Mouse (Mus musculus) hindbrain, embryonic 14.5 days (tissue): ENCODE data around the gene Cckar. TPM values are rescaled to one million over a fixed set of nuclear protein-coding genes. Genes with fewer than 3 reads are reported as not detected.

Source experiments
- ATAC-seq: fragments of 200-750 bp; cut with Nextera tagmentation; 2 replicates; pipeline ENCODE4 v1.8.0; 2017; ENCODE audit warnings: moderate number of reproducible peaks, mild to moderate bottlenecking, moderate TSS enrichment, moderate library complexity; ENCODE audit not compliant: low FRiP score
- DNase-seq: peaks from one replicate; pipeline ENCODE4 v3.0.0-alpha.2; 2015; ENCODE audit warnings: low spot score
- H3K27ac ChIP-seq: fragments of 300-500 bp; sonication (generic); 2 replicates; pipeline ENCODE4 v1.5.1; 2014; ENCODE audit warnings: mild to moderate bottlenecking, moderate library complexity
- H3K27me3 ChIP-seq: fragments of 300-500 bp; sonication (generic); 2 replicates; pipeline ENCODE4 v1.6.1; 2014; ENCODE audit warnings: mild to moderate bottlenecking, low read length, mixed read lengths; ENCODE audit not compliant: control insufficient read depth, insufficient read depth
- H3K36me3 ChIP-seq: fragments of 300-500 bp; sonication (generic); replicated peaks from 2 replicates; pipeline ENCODE4 v1.6.1; 2014; ENCODE audit not compliant: control insufficient read depth, insufficient read depth
- H3K4me1 ChIP-seq: fragments of 300-500 bp; sonication (generic); replicated peaks from 2 replicates; pipeline ENCODE4 v1.6.1; 2014; ENCODE audit warnings: antibody characterized with exemption, low read length, mixed read lengths; ENCODE audit not compliant: control insufficient read depth, insufficient read depth
- H3K4me2 ChIP-seq: fragments of 300-500 bp; sonication (generic); replicated peaks from 2 replicates; pipeline ENCODE4 v1.6.1; 2014; ENCODE audit warnings: mild to moderate bottlenecking, moderate library complexity
- H3K4me3 ChIP-seq: fragments of 300-500 bp; sonication (generic); replicated peaks from 2 replicates; pipeline ENCODE4 v1.5.1; 2014; ENCODE audit warnings: mild to moderate bottlenecking, low read length
- H3K9ac ChIP-seq: fragments of 300-500 bp; sonication (generic); 2 replicates; pipeline ENCODE4 v1.6.1; 2014
- H3K9me3 ChIP-seq: fragments of 300-500 bp; sonication (generic); 2 replicates; pipeline ENCODE4 v1.6.1; 2016; ENCODE audit warnings: low read length; ENCODE audit not compliant: control insufficient read depth
- WGBS: fragments of 180-500 bp; shearing (Covaris S2); extraction: QIAGEN DNeasy Blood & Tissue Kit; methylation state at CpG from one replicate; pipeline ENCODE4 v1.1.7; 2014; 5-methylcytosine and 5-hydroxymethylcytosine counted together
- polyA plus RNA-seq: library from polyadenylated mRNA; unstranded; fragments of >200 nt; fragmentation: Nextera tagmentation; extraction: Ambion mirVana; gene quantifications from 2 replicates; pipeline ENCODE4 v1.2.1, GENCODE M21; 2014

Cckar gene
- 0.60 and 0.66 TPM in 2 replicates for polyA plus RNA-seq

DNA sequence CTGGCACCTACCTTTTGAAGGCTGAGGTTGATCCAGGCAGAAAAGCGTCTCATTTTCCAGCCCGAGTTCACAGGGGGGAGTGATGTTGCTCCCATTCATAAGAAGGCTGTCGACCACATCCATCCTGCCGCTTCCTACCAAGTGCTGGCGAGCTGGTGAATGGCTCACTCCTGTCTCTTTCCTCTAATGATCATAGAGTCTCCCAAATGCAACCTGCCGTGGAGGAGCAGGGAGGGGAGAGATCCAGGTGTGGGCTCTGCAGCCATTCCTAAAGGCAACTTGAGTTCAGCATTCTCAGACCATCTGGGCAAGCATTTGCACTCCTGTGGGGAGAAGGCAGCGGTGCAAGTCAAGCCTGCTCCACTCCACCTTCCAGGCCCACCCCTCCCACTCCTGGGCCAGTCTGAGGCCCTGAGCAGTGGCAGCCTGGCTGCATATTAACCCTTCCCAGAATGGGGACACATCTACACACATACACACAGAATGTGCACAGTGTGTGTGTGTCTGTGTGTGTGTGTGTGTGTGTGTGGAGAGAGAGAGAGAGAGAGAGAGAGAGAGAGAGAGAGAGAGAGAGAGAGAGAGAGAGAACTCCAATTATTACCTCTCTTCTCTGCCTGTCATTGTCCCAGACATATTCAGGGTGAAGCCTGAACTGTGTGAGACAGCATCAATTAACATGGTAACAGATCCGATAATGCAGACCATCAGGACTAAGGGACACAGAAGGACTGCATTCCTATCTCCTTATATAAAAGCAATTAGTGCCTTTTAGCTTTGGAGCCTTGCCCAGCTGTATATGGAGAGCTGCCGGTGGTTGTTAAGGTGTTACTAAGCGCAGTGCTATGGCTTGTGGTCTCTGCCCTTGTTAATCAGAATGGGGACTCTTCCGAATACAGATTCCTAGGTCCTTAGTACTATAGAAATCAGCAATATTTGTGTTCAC, at the start of gene Cckar:
TSS of gene Cckar (minus strand) at position 471 of the 943 bp plus-strand sequence.
- ATAC-seq (peak; percentile 82), DNase-seq (peak; percentile 40)
- Histone ChIP-seq H3K4me2 (0 out of 2 replicates have a peak within 1 kb of the TSS, but pooled peaks have one; percentile 15), H3K4me3 (no peak within 1 kb of the TSS), H3K27me3 (no peaks in the 10 kb centered on the region), H3K27ac (no peak within 1 kb of the TSS), H3K36me3 (no peaks in the 10 kb centered on the region), H3K9ac (no peak within 1 kb of the TSS), H3K9me3 (no peaks in the 10 kb centered on the region), H3K4me1 (peaks cover 10% of the 10 kb centered on the region)
- 14% methylated on average over 11 of the region's 11 CpGs for WGBS

- 89% methylated on average over 2 of the region's 2 CpGs for WGBS
- no peak for DNase-seq
- no peak for ATAC-seq
These were observed 36.6 kb upstream of the Cckar start for GRCm38 (mm10) chr5:53744061-53744460.

DNA sequence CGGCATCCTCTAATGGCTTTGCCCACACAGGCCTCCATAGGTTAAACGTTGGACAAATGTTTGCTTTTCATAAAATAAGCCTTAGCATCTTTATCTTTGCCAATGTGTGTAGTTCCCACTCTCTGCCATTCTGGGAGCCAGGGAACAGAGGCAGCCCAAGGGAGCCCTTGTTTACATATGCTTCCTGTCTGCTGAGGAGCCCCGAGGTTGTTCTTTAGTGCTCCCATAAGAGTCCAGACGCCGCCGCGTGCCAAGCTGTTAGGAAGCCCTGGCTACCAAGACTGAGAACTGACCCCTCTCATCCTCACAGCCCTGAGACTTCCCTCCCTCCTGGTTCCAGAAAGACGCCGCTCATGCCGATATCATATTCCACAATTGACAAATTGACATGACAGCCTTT, 25.4 kb upstream of the Cckar start:
- no peaks in the 10 kb centered on the region for H3K36me3 ChIP-seq
- no peaks in the 10 kb centered on the region for H3K4me1 ChIP-seq
- no peak overlapping the region for H3K4me2 ChIP-seq
- ATAC-seq (no peak), DNase-seq (no peak)
- no peak overlapping the region for H3K4me3 ChIP-seq
- no peak overlapping the region for H3K9ac ChIP-seq
- no peaks in the 10 kb centered on the region for H3K9me3 ChIP-seq
- no peaks in the 10 kb centered on the region for H3K27me3 ChIP-seq
- H3K27ac ChIP-seq: no peak overlapping the region
- 77% methylated on average over 10 of the region's 10 CpGs for WGBS

More at GRCm38 (mm10) chr5:53744061-53744460, 36.6 kb upstream of the Cckar start:
- no peak overlapping the region for H3K4me3 ChIP-seq
- no peak overlapping the region for H3K27ac ChIP-seq
- H3K4me2 ChIP-seq: no peak overlapping the region
- no peaks in the 10 kb centered on the region for H3K27me3 ChIP-seq
- no peaks in the 10 kb centered on the region for H3K36me3 ChIP-seq
- H3K9me3 ChIP-seq: no peaks in the 10 kb centered on the region
- H3K9ac ChIP-seq: no peak overlapping the region
- H3K4me1 ChIP-seq: no peaks in the 10 kb centered on the region

DNA sequence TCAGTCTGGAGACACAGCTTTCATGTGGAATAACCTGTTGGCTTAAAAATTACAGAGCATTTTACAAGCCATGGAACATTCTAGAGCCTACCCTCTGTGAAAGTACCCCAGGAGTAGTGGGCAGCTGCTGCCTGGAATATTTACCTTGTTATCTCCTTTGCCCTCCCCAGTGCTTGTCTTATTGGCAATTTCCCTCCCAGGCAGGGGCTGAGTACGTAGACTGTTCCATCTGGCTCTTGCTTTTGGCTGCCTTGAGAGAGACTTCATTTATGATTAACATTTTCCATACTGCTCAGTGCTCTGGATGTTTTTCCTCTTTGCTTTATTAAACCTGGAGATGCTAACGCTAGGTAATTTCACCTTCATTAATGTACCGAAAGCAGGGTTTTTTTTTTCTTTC, 20.1 kb upstream of the Cckar start:
- Histone ChIP-seq H3K36me3 (no peaks in the 10 kb centered on the region), H3K4me3 (no peak overlapping the region), H3K27me3 (no peaks in the 10 kb centered on the region), H3K4me1 (no peaks in the 10 kb centered on the region), H3K27ac (no peak overlapping the region), H3K9ac (no peak overlapping the region), H3K9me3 (no peaks in the 10 kb centered on the region), H3K4me2 (no peak overlapping the region)
- ATAC-seq (no peak), DNase-seq (no peak)
- WGBS: 80% methylated on average over 3 of the region's 3 CpGs

DNA sequence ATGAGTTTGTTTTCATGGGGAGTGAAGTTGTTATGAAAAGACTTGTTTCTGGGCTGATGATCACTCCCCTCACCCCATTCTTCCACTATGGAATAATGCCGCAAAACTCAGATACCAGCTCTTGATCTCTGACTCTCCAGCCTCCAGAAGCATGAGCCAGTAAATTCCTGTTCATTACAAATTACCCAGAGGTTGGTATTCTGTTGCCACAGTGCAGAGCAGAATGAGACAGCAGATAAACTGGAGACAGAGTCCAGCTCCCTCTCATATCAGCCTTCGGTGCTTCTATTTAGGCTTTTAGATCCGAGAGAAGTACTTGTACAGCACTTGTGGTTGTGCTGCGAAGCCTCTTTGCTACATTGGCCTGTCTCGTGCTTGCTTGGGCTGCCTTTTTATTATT, 18.5 kb upstream of the Cckar start:
- DNase-seq: no peak
- ATAC-seq: no peak
- H3K4me2 ChIP-seq: no peak overlapping the region
- H3K4me3 ChIP-seq: no peak overlapping the region
- H3K9me3 ChIP-seq: no peaks in the 10 kb centered on the region
- no peak overlapping the region for H3K9ac ChIP-seq
- H3K36me3 ChIP-seq: no peaks in the 10 kb centered on the region
- H3K4me1 ChIP-seq: no peaks in the 10 kb centered on the region
- no peaks in the 10 kb centered on the region for H3K27me3 ChIP-seq
- WGBS: 88% methylated on average over 5 of the region's 5 CpGs
- H3K27ac ChIP-seq: no peak overlapping the region

DNA sequence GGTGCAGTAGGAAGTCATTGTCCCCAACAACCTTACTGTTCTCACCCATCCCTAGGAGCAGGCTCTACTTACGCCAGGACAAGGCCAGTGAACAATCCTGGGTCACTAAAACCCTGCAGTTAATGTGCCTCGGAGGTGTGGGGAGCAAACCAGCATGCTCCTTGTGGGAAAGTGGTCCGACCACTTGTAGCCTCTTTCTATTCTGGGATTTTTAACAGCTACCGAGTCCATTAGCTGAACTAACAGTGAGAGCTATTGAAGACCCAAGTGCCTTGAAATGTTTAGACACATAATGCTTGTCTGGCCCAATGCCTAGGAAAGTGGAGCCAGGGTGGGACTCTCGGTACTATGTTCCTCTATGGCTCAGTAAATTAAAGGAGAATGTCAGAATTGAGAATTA, 9.0 kb upstream of the Cckar start:
- Histone ChIP-seq H3K27me3 (no peaks in the 10 kb centered on the region), H3K4me2 (no peak overlapping the region), H3K4me1 (no peaks in the 10 kb centered on the region), H3K9me3 (no peaks in the 10 kb centered on the region), H3K9ac (no peak overlapping the region), H3K36me3 (no peaks in the 10 kb centered on the region), H3K27ac (no peak overlapping the region), H3K4me3 (no peak overlapping the region)
- 83% methylated on average over 5 of the region's 5 CpGs for WGBS
- ATAC-seq (no peak), DNase-seq (no peak)

- DNase-seq: no peak
- WGBS: 60% methylated on average over 9 of the region's 9 CpGs
- Histone ChIP-seq H3K4me3 (no peak overlapping the region), H3K9me3 (no peaks in the 10 kb centered on the region), H3K27ac (no peak overlapping the region), H3K27me3 (no peaks in the 10 kb centered on the region), H3K4me2 (no peak overlapping the region), H3K4me1 (peaks cover 10% of the 10 kb centered on the region), H3K9ac (no peak overlapping the region), H3K36me3 (no peaks in the 10 kb centered on the region)
- ATAC-seq: no peak
These were observed 3.8 kb upstream of the Cckar start for GRCm38 (mm10) chr5:53711277-53711676.

DNA sequence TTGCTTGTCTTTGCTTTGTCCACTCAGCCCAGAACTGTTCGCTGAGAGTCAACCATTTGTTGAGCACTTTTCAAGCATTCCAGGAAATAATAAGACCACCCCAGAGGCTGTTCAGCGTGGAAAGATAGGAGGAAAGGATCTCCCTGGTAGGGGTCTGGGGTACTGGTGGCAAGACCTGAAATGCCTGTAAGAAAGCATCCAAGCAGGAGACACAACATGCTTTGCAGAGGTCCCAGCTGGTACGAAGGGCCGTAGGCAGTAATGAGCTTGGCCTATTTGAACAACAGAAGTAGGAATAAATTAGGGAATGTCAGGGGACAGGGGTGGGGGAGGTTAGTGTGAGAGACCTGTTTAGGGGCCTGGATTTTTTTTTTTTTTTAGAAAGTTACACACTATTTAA, 686 bp upstream of the Cckar start:
- ATAC-seq: peak; percentile 22; the same call in 1 of the 2 replicates

DNA sequence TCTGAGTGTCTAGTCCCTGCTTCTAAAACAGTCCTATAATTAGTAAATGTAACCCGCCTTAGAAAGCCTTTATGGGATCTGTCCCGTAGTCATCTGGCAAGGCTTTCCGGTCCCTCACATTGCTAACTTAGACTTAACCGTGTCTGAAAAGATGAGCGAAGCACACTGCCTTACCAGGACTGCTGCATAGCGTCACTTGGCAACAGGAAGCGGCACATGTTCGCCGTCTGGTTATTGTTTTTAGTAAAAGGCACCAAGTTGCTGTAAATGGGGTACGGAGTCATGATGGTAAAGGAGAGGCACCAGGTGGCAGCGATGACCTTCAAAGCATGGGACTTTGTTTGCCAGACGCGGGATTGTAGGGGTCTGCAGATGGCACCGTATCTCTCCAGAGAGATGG, 4.8 kb downstream of the Cckar start:
- no peak overlapping the region for H3K4me3 ChIP-seq
- 83% methylated on average over 14 of the region's 14 CpGs for WGBS
- H3K36me3 ChIP-seq: no peaks in the 10 kb centered on the region
- peaks cover 9% of the 10 kb centered on the region for H3K4me1 ChIP-seq
- no peak overlapping the region for H3K9ac ChIP-seq
- no peak overlapping the region for H3K4me2 ChIP-seq
- H3K9me3 ChIP-seq: no peaks in the 10 kb centered on the region
- H3K27ac ChIP-seq: no peak overlapping the region
- no peak for DNase-seq
- ATAC-seq: no peak
- no peaks in the 10 kb centered on the region for H3K27me3 ChIP-seq

More for the DNA sequence above, 686 bp upstream of the Cckar start:
- Histone ChIP-seq H3K4me2 (no peak overlapping the region), H3K27ac (no peak overlapping the region), H3K9ac (no peak overlapping the region), H3K9me3 (no peaks in the 10 kb centered on the region), H3K4me1 (peaks cover 10% of the 10 kb centered on the region), H3K27me3 (no peaks in the 10 kb centered on the region), H3K4me3 (no peak overlapping the region), H3K36me3 (no peaks in the 10 kb centered on the region)
- no peak for DNase-seq
- WGBS: 25% methylated on average over 4 of the region's 4 CpGs
